In genomic region chr11:71371871-71372270, GRCm38 (mm10) we compare ENCODE assay signal across 19 mouse cellular contexts.
DNase-seq lines count a peak whose midpoint lies in the region; ATAC-seq and TF ChIP-seq lines count a peak whose summit lies in the region.
"Had no signal": no experiment of that assay in that cellular context is flagged by ENCODE, and none has a peak within 500 bp of the region (broad histone marks: within the 10 kb centered on the region; RNA-seq: fewer than 3 reads in every experiment).

No protein-coding gene starts in this region.

- DNase-seq in forebrain, postnatal 0 days, result no peak
- DNase-seq in forebrain, embryonic 10.5 days (ENCODE audit: extremely low spot score, low spot score), result no peak
- DNase-seq in left cerebral cortex, adult 2 months (ENCODE audit: extremely low spot score in 1 of 2, low spot score in 2 of 2), result no peak
- DNase-seq in left cerebral cortex, postnatal 14 days (ENCODE audit: low spot score in 2 of 2), result no peak
- peak; percentile 25 for DNase-seq in 3134 (ENCODE audit: extremely low read depth, insufficient read length, low spot score)
- peak; percentile 30 for DNase-seq in adrenal gland, postnatal 14 days
- no peak for DNase-seq in embryonic facial prominence, embryonic 10.5 days (ENCODE audit: low spot score)
- DNase-seq: B cell, adult 2 months; cerebellum, adult 18-20 months; cerebellum, postnatal 36 days; gastrocnemius, postnatal 10 days; heart, postnatal 10 days; kidney, adult 9 months; lung, postnatal 14 days had no signal

- H3K9me3 ChIP-seq in forebrain, postnatal 0 days (ENCODE audit: low read length), result no peaks in the 10 kb centered on the region
- no peaks in the 10 kb centered on the region for H3K9me3 ChIP-seq in forebrain, embryonic 10.5 days
- H3K9me3 ChIP-seq in embryonic facial prominence, embryonic 10.5 days, result no peaks in the 10 kb centered on the region
- H3K9me3 ChIP-seq: forebrain, embryonic 12.5 days; hindbrain, embryonic 12.5 days; neural tube, embryonic 12.5 days had no signal

- TF ChIP-seq CTCF in forebrain, postnatal 0 days (IDR thresholded peaks at IDR 0.05; ENCODE audit: low read depth), result peak; percentile 32
- peak; percentile 30 for TF ChIP-seq CTCF in left cerebral cortex, adult 2 months (IDR thresholded peaks at IDR 0.05)

- no peak overlapping the region for H3K4me2 ChIP-seq in forebrain, postnatal 0 days (ENCODE audit: low read depth)
- H3K4me2 ChIP-seq: forebrain, embryonic 12.5 days; hindbrain, embryonic 12.5 days; neural tube, embryonic 12.5 days had no signal

- no peaks in the 10 kb centered on the region for H3K36me3 ChIP-seq in forebrain, postnatal 0 days (ENCODE audit: insufficient read depth)
- H3K36me3 ChIP-seq in forebrain, embryonic 10.5 days (replicated peaks), result no peaks in the 10 kb centered on the region
- no peaks in the 10 kb centered on the region for H3K36me3 ChIP-seq in embryonic facial prominence, embryonic 10.5 days (replicated peaks)
- H3K36me3 ChIP-seq: forebrain, embryonic 12.5 days; hindbrain, embryonic 12.5 days; neural tube, embryonic 12.5 days had no signal

- 40% methylated on average over 5 of the region's 5 CpGs for WGBS in forebrain, postnatal 0 days
- 71% methylated on average over 5 of the region's 5 CpGs for WGBS in forebrain, embryonic 10.5 days
- 68% methylated on average over 5 of the region's 5 CpGs for WGBS in embryonic facial prominence, embryonic 10.5 days

- no peak overlapping the region for H3K9ac ChIP-seq in forebrain, postnatal 0 days
- H3K9ac ChIP-seq: forebrain, embryonic 12.5 days; hindbrain, embryonic 12.5 days; liver, embryonic 14.5 days; neural tube, embryonic 12.5 days had no signal

- H3K4me1 ChIP-seq in forebrain, postnatal 0 days (ENCODE audit: insufficient read depth), result no peaks in the 10 kb centered on the region
- H3K4me1 ChIP-seq in forebrain, embryonic 10.5 days, result no peaks in the 10 kb centered on the region
- H3K4me1 ChIP-seq in embryonic facial prominence, embryonic 10.5 days, result no peaks in the 10 kb centered on the region
- H3K4me1 ChIP-seq: forebrain, embryonic 12.5 days; hindbrain, embryonic 12.5 days; neural tube, embryonic 12.5 days had no signal

- intact Hi-C loops in left cerebral cortex, adult 2 months (cut with DNase I), result loop anchor here (5.0 kb wide), 1 partner anchor 280 kb away; no protein-coding TSS in a partner anchor
- intact Hi-C loops in left cerebral cortex, postnatal 14 days (cut with DNase I), result no loop called here

- no peaks in the 10 kb centered on the region for H3K27me3 ChIP-seq in forebrain, postnatal 0 days (ENCODE audit: insufficient read depth, low read length)
- no peaks in the 10 kb centered on the region for H3K27me3 ChIP-seq in forebrain, embryonic 10.5 days (ENCODE audit: poor library complexity, severe bottlenecking)
- H3K27me3 ChIP-seq in embryonic facial prominence, embryonic 10.5 days (replicated peaks; ENCODE audit: low read depth, poor library complexity, severe bottlenecking), result no peaks in the 10 kb centered on the region
- H3K27me3 ChIP-seq: forebrain, embryonic 12.5 days; hindbrain, embryonic 12.5 days; neural tube, embryonic 12.5 days had no signal

- ATAC-seq in forebrain, postnatal 0 days, result no peak
- ATAC-seq in CD4-positive, CD25-positive, alpha-beta regulatory T cell, adult 4 months, result no peak

- no peak overlapping the region for H3K27ac ChIP-seq in forebrain, postnatal 0 days (ENCODE audit: low read depth, low read length)
- H3K27ac ChIP-seq in forebrain, embryonic 10.5 days, result no peak overlapping the region
- no peak overlapping the region for H3K27ac ChIP-seq in left cerebral cortex, adult 2 months
- H3K27ac ChIP-seq in embryonic facial prominence, embryonic 10.5 days (replicated peaks), result no peak overlapping the region
- H3K27ac ChIP-seq: forebrain, embryonic 12.5 days; hindbrain, embryonic 12.5 days; liver, embryonic 14.5 days; neural tube, embryonic 12.5 days had no signal

- no peak overlapping the region for H3K4me3 ChIP-seq in forebrain, postnatal 0 days (ENCODE audit: low read depth, low read length)
- no peak overlapping the region for H3K4me3 ChIP-seq in forebrain, embryonic 10.5 days
- no peak overlapping the region for H3K4me3 ChIP-seq in left cerebral cortex, adult 2 months
- H3K4me3 ChIP-seq in embryonic facial prominence, embryonic 10.5 days, result no peak overlapping the region
- H3K4me3 ChIP-seq: forebrain, embryonic 12.5 days; hindbrain, embryonic 12.5 days; neural tube, embryonic 12.5 days had no signal

Comparison
In these comparisons a context has a peak if more than half of its experiments do, and no peak if none do; other contexts are left out.
1. DNase-seq: peak in 3134 (single experiment) and adrenal gland, postnatal 14 days (single experiment); none in forebrain, postnatal 0 days (single experiment), forebrain, embryonic 10.5 days (single experiment), left cerebral cortex, adult 2 months (0 of 2), left cerebral cortex, postnatal 14 days (0 of 2) and embryonic facial prominence, embryonic 10.5 days (single experiment).